Mouse (Mus musculus): ENCODE results near the gene Tmem125. TPM values are rescaled to one million over a fixed set of nuclear protein-coding genes. Genes with fewer than 3 reads are reported as not detected.
A peak's percentile ranks its signal among the peaks of the same experiment; 100 is the strongest.
"Not testable (repeated sequence)": the region's sequence is repeated elsewhere in the genome, so short reads cannot be mapped to it uniquely, and the experiment has no call there.

Gene Tmem125
- polyA plus RNA-seq, 1 experiment, result 27.7 TPM

DNA sequence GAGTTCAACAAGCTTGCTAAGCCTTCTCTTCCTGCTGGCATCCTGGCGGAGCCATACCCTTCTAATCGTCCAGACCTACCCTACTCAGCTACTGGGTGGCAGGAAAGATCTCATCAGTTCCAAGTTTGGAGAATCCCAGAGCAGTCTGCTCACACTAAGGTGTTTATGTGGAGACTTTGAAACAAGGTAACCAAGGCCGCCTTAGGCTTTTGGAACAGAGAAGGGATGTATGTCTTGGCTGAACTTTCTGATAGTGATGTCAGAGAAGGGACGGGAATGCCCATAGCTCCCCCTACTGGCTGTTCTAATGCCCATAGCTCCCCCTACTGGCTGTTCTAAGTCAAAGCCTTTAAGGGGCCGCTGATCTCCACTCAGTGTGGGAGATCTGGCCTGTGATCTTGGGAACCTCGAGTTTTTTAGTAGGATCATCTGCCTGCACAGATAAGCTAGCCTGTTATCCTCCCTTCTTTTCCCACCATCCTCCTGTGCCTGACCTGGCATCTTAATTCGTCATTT, 22.4 kb upstream of the Tmem125 start:
- TF ChIP-seq POLR2A (IDR thresholded peaks at IDR 0.05; ENCODE audit: extremely low read depth, insufficient read depth, low read length), result no peak
- peak; percentile 97 for TF ChIP-seq CTCF (IDR thresholded peaks at IDR 0.05; ENCODE audit: extremely low read depth, insufficient read depth, low read length)
- no peaks in the 10 kb centered on the region for H3K4me1 ChIP-seq (ENCODE audit: control insufficient read depth, insufficient read depth, low read length)
- no peak overlapping the region for H3K27ac ChIP-seq (ENCODE audit: insufficient read depth, low read length)
- H3K4me3 ChIP-seq (ENCODE audit: insufficient read depth, low read length), result no peak overlapping the region

DNA sequence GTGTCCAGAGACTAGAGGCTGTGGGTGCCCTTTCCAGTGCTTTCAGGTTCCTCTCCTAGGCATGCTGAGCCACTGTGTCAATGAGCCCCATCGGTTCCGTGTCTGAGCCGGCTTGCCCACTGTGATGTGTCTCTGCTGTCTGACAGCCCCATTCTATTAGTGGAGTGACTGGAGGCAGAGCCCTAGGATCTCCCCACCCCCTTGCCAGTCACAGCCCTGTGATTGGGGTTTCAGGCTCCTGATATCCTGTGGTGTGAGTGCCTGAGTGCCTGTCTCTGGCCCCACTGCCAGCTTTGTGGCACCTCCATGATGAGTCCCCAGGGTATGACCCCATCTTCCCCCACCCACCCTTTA, 21.1 kb upstream of the Tmem125 start:
- Histone ChIP-seq H3K4me1 (ENCODE audit: control insufficient read depth, insufficient read depth, low read length) (no peaks in the 10 kb centered on the region), H3K4me3 (ENCODE audit: insufficient read depth, low read length) (no peak overlapping the region)
- TF ChIP-seq CTCF (IDR thresholded peaks at IDR 0.05; ENCODE audit: extremely low read depth, insufficient read depth, low read length), result no peak
- no peak for TF ChIP-seq POLR2A (IDR thresholded peaks at IDR 0.05; ENCODE audit: extremely low read depth, insufficient read depth, low read length)

DNA sequence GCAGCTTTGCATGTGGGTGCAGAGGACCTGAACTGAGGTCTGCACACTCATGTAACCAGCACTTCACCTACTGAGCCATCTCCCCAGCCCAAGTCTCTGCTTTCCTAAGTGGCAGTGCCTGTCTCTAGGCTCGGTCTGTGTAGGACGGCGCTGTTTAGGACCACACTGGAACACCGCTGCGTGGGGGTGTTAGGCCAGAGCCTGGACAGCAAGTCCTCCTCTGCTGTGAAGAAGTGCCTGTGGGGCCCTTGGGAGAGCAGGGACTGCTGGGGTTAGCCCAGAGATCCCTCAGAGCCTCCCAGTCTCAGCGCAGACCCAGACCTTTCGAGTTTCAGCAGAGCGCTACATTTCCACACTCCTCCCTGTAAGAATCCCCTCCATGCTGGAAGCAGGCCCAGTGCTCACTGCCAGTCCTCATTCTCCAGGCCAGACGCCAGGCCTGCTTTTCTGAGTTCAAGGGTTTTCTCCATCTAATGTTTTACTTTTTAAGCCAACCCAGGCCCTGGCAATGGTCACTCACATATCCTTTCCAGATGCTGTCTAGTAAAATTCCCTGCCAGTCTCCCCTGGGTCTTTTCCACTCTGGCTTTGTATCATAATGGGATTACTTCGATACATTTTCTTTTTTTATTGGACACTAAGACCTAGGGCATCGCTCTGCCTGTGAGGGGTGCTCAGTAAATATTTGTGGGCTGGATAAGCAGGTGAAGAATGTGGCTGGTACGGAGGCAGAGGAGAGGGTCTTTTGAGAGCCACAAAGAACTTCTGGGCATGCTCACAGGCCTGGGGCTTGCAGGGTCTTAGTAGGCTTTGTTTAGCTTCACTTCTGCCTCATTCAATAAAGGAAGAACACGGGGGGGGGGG, 20.4 kb upstream of the Tmem125 start:
- Histone ChIP-seq H3K4me1 (ENCODE audit: control insufficient read depth, insufficient read depth, low read length) (no peaks in the 10 kb centered on the region), H3K27ac (ENCODE audit: insufficient read depth, low read length) (no peak overlapping the region), H3K4me3 (ENCODE audit: insufficient read depth, low read length) (no peak overlapping the region)
- no peak for TF ChIP-seq POLR2A (IDR thresholded peaks at IDR 0.05; ENCODE audit: extremely low read depth, insufficient read depth, low read length)
- no peak for TF ChIP-seq CTCF (IDR thresholded peaks at IDR 0.05; ENCODE audit: extremely low read depth, insufficient read depth, low read length)

More for the DNA sequence above, 21.1 kb upstream of the Tmem125 start:
- no peak overlapping the region for H3K27ac ChIP-seq (ENCODE audit: insufficient read depth, low read length)

DNA sequence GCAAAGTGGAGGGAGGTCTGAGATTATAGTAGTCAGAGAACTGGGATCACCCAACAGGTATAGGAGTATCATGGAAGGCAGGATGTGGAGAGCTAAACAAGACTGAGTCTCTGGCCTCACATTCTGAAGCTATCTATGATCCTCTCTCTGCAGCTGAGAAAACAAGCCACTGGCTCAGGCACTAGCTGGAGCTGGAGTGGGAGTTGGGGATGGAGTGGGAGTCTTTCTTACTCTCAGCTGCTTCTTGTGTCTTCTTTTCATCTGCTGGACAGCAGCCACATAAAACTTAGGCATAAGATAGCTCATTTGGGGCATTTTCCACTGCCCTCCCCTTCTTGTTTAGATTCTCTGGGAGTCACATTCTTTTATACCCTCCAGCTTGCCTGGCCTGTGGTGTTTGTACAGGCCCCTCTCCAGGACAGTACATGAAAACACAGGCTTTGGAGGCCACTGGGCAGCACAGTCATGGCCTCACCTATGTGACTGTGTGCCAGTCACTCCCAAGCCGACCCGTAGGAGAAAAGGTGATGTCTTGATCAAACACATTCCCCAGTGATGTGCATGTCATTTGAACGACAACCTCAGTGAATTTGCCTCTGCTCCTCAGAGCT, 9.3 kb upstream of the Tmem125 start:
- no peaks in the 10 kb centered on the region for H3K4me1 ChIP-seq (ENCODE audit: control insufficient read depth, insufficient read depth, low read length)
- TF ChIP-seq POLR2A (IDR thresholded peaks at IDR 0.05; ENCODE audit: extremely low read depth, insufficient read depth, low read length) (no peak), CTCF (IDR thresholded peaks at IDR 0.05; ENCODE audit: extremely low read depth, insufficient read depth, low read length) (no peak)
- H3K27ac ChIP-seq (ENCODE audit: insufficient read depth, low read length), result no peak overlapping the region
- H3K4me3 ChIP-seq (ENCODE audit: insufficient read depth, low read length), result no peak overlapping the region

DNA sequence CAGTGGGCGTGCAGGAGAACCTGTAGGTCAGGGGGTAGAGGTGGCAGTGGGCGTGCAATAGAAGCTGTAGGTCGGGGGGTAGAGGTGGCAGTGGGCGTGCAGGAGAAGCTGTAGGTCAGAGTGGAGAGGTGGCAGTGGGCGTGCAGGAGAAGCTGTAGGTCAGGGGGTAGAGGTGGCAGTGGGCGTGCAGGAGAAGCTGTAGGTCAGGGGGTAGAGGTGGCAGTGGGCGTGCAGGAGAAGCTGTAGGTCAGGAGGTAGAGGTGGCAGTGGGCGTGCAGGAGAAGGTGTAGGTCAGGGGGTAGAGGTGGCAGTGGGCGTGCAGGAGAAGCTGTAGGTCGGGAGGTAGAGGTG, 4.3 kb upstream of the Tmem125 start:
- H3K4me3 ChIP-seq (ENCODE audit: insufficient read depth, low read length); H3K4me1 ChIP-seq (ENCODE audit: control insufficient read depth, insufficient read depth, low read length); H3K27ac ChIP-seq (ENCODE audit: insufficient read depth, low read length): not testable (repeated sequence)

DNA sequence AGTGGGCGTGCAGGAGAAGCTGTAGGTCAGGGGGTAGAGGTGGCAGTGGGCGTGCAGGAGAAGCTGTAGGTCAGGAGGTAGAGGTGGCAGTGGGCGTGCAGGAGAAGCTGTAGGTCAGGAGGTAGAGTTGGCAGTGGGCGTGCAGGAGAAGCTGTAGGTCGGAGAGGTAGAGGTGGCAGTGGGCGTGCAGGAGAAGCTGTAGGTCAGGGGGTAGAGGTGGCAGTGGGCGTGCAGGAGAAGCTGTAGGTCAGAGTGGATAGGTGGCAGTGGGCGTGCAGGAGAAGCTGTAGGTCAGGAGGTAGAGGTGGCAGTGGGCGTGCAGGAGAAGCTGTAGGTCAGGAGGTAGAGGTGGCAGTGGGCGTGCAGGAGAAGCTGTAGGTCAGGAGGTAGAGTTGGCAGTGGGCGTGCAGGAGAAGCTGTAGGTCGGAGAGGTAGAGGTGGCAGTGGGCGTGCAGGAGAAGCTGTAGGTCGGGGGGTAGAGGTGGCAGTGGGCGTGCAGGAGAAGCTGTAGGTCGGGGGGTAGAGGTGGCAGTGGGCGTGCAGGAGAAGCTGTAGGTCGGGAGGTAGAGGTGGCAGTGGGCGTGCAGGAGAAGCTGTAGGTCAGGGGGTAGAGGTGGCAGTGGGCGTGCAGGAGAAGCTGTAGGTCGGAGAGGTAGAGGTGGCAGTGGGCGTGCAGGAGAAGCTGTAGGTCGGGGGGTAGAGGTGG, 3.7 kb upstream of the Tmem125 start:
- not testable (repeated sequence) for H3K4me1 ChIP-seq (ENCODE audit: control insufficient read depth, insufficient read depth, low read length); H3K4me3 ChIP-seq (ENCODE audit: insufficient read depth, low read length); H3K27ac ChIP-seq (ENCODE audit: insufficient read depth, low read length)

DNA sequence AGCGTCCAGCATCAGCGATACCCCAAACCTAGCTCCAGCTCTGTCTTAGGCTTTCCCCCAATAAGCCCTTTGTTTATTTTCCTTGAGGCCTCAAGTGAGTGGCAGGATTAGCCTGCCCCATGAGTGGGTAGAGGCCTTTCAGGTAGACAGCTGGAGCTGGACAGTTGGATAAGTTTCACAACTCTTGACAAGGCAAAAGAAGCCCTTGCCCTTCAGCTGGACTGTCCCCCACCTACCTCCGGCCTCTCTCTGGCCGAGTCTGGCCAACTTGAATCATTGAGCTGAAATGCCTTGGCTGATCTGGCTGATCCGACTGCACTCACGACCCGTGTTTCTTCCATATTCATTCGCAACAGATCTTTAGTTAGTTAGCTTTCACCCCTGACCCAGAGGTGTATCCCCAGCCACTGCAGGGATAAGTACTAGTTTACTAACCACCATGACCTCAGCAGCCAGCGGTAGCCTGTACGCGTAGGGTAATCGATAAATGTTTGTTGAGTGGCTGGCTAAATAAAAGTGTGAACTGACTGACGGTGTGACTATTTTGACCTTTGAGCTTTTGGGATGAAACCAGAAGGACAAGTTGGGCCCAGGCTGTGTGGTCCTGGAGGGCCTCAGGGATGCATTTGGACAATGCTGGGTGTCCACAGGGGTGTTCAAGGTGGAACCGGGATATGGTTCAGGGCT, 740 bp upstream of the Tmem125 start:
- H3K4me1 ChIP-seq (ENCODE audit: control insufficient read depth, insufficient read depth, low read length), result no peaks in the 10 kb centered on the region
- no peak for TF ChIP-seq CTCF (IDR thresholded peaks at IDR 0.05; ENCODE audit: extremely low read depth, insufficient read depth, low read length)
- TF ChIP-seq POLR2A (IDR thresholded peaks at IDR 0.05; ENCODE audit: extremely low read depth, insufficient read depth, low read length), result no peak
- H3K27ac ChIP-seq (ENCODE audit: insufficient read depth, low read length), result no peak overlapping the region
- H3K4me3 ChIP-seq (ENCODE audit: insufficient read depth, low read length), result no peak overlapping the region

DNA sequence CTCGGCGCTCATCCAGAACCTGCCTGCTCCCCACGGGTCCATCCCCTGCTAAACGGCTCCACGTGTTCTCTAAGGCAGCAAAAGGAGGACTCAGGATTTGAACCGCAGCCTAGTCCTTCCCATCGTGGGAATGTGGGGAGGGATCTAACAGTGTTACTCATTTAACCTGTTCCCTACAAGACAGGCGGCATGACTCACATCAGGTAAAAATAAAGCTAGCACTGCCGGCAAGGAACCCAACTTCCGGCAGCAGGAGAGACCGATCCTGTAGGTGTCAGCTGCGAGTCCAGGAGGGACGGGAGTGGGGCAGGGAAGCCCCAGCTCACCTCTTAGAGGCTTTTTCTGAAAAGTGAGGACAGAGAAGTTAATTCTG, 700 bp downstream of the Tmem125 start:
- no peak overlapping the region for H3K27ac ChIP-seq (ENCODE audit: insufficient read depth, low read length)
- no peaks in the 10 kb centered on the region for H3K4me1 ChIP-seq (ENCODE audit: control insufficient read depth, insufficient read depth, low read length)
- H3K4me3 ChIP-seq (ENCODE audit: insufficient read depth, low read length), result 0 out of 2 replicates have a peak overlapping the region, but pooled peaks have one; percentile 2
- TF ChIP-seq POLR2A (IDR thresholded peaks at IDR 0.05; ENCODE audit: extremely low read depth, insufficient read depth, low read length) (no peak), CTCF (IDR thresholded peaks at IDR 0.05; ENCODE audit: extremely low read depth, insufficient read depth, low read length) (no peak)

DNA sequence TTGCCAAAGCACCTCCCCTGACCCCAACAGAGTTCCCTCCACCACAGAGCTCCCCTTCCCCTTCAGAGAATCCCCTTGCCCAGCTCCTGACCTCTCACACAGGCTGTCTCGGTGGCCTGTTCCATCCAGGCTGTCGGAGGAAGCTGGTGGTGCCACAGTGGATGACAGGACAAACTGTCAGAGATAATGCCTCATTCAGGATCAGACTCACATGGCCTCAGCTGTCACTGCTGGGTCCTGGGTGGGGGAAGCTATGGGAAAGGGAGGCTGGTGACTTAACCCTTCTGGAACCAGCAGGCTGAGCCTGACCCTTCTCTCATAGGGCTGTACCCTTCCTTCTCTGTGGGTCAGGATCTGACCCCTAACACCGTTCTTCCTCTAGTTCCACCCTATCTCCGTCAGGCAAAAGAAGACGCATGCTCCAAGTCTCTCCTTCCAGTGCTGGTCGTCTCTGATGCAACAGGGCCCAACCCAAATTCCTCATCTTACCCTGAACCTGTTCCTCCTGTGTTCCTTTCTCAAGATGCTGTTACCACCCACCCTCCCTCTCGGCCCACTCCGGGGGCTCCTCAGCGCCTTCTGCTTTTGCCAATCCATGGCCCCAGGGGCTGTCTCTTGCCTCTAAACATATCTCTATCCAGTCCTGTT, 1.2 kb downstream of the Tmem125 start:
- Histone ChIP-seq H3K27ac (ENCODE audit: insufficient read depth, low read length) (peak overlapping the region; percentile 79), H3K4me1 (ENCODE audit: control insufficient read depth, insufficient read depth, low read length) (no peaks in the 10 kb centered on the region), H3K4me3 (ENCODE audit: insufficient read depth, low read length) (peak overlapping the region; percentile 22)
- TF ChIP-seq POLR2A (IDR thresholded peaks at IDR 0.05; ENCODE audit: extremely low read depth, insufficient read depth, low read length), result peak; percentile 47; the same call in 1 of the 2 replicates
- no peak for TF ChIP-seq CTCF (IDR thresholded peaks at IDR 0.05; ENCODE audit: extremely low read depth, insufficient read depth, low read length)
